Mouse (Mus musculus) stomach, postnatal 0 days (tissue): ENCODE data around the gene Vwf.

ENCODE experiments used
- CTCF ChIP-seq: IDR thresholded peaks from 2 replicates; pipeline ENCODE4 v1.5.1; 2016; ENCODE audit warnings: antibody characterized with exemption, low read depth, mild to moderate bottlenecking, moderate library complexity
- EP300 ChIP-seq: optimal IDR thresholded peaks from 2 replicates; pipeline ENCODE3; 2016; ENCODE audit warnings: antibody characterized with exemption

- TF ChIP-seq EP300 (no peak), CTCF (peak; percentile 55)
Measured at GRCm38 (mm10) chr6:125609025-125609424, 62.5 kb downstream of the Vwf start.
